Mouse (Mus musculus) forebrain, embryonic 12.5 days (tissue): Measurements from ENCODE around the gene Usp16. TPM values are rescaled to one million over a fixed set of nuclear protein-coding genes. Genes with fewer than 3 reads are reported as not detected.

Experiments
- ATAC-seq: fragments of 200-750 bp; cut with Nextera tagmentation; 2 replicates; pipeline ENCODE4 v1.8.0; 2017; ENCODE audit warnings: moderate TSS enrichment; ENCODE audit not compliant: low FRiP score
- H3K27ac ChIP-seq: fragments of 300-500 bp; sonication (generic); 2 replicates; pipeline ENCODE4 v1.5.1; 2016; ENCODE audit warnings: mild to moderate bottlenecking
- H3K27me3 ChIP-seq: fragments of 300-500 bp; sonication (generic); 2 replicates; pipeline ENCODE4 v1.6.1; 2016; ENCODE audit warnings: mild to moderate bottlenecking
- H3K36me3 ChIP-seq: fragments of 300-500 bp; sonication (generic); replicated peaks from 2 replicates; pipeline ENCODE4 v1.6.1; 2016; ENCODE audit warnings: mild to moderate bottlenecking
- H3K4me1 ChIP-seq: fragments of 300-500 bp; sonication (generic); 2 replicates; pipeline ENCODE4 v1.6.1; 2016
- H3K4me2 ChIP-seq: fragments of 300-500 bp; sonication (generic); 2 replicates; pipeline ENCODE4 v1.6.1; 2016; ENCODE audit warnings: mild to moderate bottlenecking, moderate library complexity
- H3K4me3 ChIP-seq: fragments of 300-500 bp; sonication (generic); replicated peaks from 2 replicates; pipeline ENCODE4 v1.5.1; 2016; ENCODE audit warnings: mild to moderate bottlenecking
- H3K9ac ChIP-seq: fragments of 300-500 bp; sonication (generic); 2 replicates; pipeline ENCODE4 v1.6.1; 2016; ENCODE audit warnings: mild to moderate bottlenecking
- H3K9me3 ChIP-seq: fragments of 300-500 bp; sonication (generic); 2 replicates; pipeline ENCODE4 v1.6.1; 2016
- WGBS: fragments of 180-500 bp; shearing (Covaris S2); methylation state at CpG from one replicate; pipeline ENCODE4 v1.1.7; 2016; 5-methylcytosine and 5-hydroxymethylcytosine counted together
- polyA plus RNA-seq: library from polyadenylated mRNA; unstranded; fragments of >200 nt; fragmentation: Nextera tagmentation; extraction: Ambion mirVana; gene quantifications from 2 replicates; pipeline ENCODE4 v1.2.1, GENCODE M21; 2016

Gene Usp16
- 43.8 and 50.4 TPM in 2 replicates for polyA plus RNA-seq

DNA sequence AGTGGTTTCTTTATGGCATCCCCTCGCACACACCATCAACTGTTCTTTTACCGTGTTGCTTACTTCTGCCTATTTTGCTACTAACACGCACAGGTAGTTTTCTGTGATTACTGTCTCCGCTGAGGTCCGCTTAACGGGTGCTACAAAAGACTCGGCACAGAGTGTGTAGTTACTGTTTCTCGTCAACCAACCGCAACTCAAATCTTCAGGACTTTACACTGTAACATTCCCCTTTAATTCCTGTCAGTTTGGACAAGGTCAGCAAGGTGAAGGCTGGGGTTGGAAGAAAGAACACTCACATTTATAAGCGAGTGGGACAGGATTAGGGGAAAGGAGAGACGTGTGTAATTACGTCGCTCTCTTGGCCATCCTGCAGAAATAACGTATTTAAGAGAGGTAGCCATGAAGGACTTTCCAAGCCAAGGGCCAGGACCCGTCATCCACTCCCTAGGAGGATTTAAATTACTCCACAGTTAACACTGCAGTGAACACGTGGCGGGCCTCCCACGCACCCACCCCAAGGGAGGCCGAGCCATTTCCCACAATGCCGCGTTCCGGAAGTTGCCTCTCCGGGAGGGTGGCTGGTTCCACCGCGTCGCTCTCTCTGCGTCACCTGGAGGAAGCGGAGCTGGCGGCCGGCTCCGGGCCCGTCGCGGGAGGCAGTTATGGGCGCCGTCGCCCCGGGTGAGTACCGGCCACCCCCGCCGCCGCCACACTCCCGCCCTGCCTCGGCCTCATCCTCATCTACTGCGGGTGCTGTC is at the start of gene Usp16:
Usp16 (plus strand) TSS at position 285 of the 761 bp plus-strand sequence.
- peak; percentile 99 for ATAC-seq
- peak within 1 kb of the TSS; percentile 65 for H3K27ac ChIP-seq
- H3K4me2 ChIP-seq: peak within 1 kb of the TSS; percentile 86
- H3K9me3 ChIP-seq: no peaks in the 10 kb centered on the region
- H3K27me3 ChIP-seq: 0 out of 2 replicates have a peak, but pooled peaks cover 3% of the 10 kb centered on the region
- peak within 1 kb of the TSS; percentile 88 for H3K9ac ChIP-seq
- peak within 1 kb of the TSS; percentile 78 for H3K4me3 ChIP-seq
- H3K36me3 ChIP-seq: peaks cover 9% of the 10 kb centered on the region; the same call in 1 of the 2 replicates
- 11% methylated on average over 37 of the region's 45 CpGs for WGBS
- H3K4me1 ChIP-seq: peaks cover 17% of the 10 kb centered on the region

DNA sequence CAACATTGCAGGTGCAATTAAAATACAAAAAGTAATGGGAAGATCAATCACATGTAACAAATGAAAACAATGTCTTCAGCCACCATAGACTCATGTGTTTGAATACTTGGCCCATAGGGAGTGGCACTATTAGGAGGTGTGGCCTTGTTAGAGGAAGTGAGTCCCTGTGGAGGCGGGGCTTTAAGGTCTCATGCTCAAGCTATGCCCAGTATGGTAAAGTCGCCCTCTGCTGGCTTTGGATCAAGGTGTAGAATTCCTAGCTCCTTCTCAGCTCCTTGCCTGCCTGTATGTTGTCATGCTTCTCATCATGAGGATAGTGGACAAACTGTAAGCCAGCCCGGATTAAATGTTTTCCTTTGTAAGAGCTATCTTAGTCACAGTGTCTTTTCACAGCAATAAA is 49.5 kb upstream of the Usp16 start:
- Histone ChIP-seq H3K4me3 (no peak overlapping the region), H3K9ac (no peak overlapping the region), H3K27me3 (no peaks in the 10 kb centered on the region), H3K36me3 (peaks cover 76% of the 10 kb centered on the region), H3K4me2 (no peak overlapping the region), H3K9me3 (no peaks in the 10 kb centered on the region), H3K27ac (no peak overlapping the region), H3K4me1 (no peaks in the 10 kb centered on the region)
- no peak for ATAC-seq
- WGBS: 85% methylated on average over 3 of the region's 3 CpGs

DNA sequence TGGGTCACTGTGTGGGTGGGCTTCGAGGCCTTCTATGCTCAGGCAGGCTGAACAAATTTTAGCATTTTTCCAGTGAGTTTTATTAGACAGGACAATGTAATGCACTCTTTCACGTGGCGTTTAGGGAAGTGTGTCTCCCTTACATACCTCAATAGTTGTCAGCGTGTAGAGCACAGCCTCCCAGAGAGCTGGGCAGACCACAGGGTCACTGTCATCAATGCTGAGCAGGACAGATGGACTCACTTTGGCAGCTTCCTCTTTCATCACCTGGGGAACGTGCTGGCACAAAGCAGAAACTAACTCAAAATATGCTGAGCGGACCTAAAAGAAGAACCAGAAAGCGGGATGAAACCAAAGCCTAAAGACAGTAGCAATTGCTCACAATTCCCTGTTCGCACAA is 33.8 kb upstream of the Usp16 start:
- Histone ChIP-seq H3K9ac (no peak overlapping the region), H3K4me3 (no peak overlapping the region), H3K9me3 (peaks cover 14% of the 10 kb centered on the region), H3K4me2 (no peak overlapping the region), H3K27ac (no peak overlapping the region), H3K36me3 (peaks cover 93% of the 10 kb centered on the region), H3K4me1 (no peaks in the 10 kb centered on the region), H3K27me3 (no peaks in the 10 kb centered on the region)
- no peak for ATAC-seq
- 97% methylated on average over 8 of the region's 8 CpGs for WGBS

DNA sequence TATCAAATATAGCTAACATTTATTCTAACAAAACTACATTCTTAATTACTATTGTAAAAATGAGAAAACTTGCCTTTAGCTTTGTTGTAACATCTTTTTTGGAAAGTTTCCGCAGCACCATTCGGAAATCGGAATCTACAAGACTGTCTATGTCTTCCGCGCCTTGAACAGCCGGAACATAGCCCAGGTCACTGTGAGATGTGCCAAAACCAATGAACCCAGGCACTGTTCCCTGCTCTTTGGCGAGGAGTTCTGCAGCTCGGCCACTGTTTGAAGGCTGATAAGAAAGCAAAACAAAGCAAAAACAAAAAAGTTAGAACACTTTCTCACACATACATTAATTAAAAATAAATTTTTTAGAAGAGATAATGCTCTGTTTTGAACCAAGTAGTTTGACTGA is 27.0 kb upstream of the Usp16 start:
- H3K9ac ChIP-seq: no peak overlapping the region
- H3K36me3 ChIP-seq: peaks cover 39% of the 10 kb centered on the region
- WGBS: 96% methylated on average over 8 of the region's 8 CpGs
- H3K4me2 ChIP-seq: no peak overlapping the region
- no peaks in the 10 kb centered on the region for H3K27me3 ChIP-seq
- ATAC-seq: no peak
- no peaks in the 10 kb centered on the region for H3K9me3 ChIP-seq
- H3K27ac ChIP-seq: no peak overlapping the region
- H3K4me1 ChIP-seq: peaks cover 6% of the 10 kb centered on the region
- no peak overlapping the region for H3K4me3 ChIP-seq

DNA sequence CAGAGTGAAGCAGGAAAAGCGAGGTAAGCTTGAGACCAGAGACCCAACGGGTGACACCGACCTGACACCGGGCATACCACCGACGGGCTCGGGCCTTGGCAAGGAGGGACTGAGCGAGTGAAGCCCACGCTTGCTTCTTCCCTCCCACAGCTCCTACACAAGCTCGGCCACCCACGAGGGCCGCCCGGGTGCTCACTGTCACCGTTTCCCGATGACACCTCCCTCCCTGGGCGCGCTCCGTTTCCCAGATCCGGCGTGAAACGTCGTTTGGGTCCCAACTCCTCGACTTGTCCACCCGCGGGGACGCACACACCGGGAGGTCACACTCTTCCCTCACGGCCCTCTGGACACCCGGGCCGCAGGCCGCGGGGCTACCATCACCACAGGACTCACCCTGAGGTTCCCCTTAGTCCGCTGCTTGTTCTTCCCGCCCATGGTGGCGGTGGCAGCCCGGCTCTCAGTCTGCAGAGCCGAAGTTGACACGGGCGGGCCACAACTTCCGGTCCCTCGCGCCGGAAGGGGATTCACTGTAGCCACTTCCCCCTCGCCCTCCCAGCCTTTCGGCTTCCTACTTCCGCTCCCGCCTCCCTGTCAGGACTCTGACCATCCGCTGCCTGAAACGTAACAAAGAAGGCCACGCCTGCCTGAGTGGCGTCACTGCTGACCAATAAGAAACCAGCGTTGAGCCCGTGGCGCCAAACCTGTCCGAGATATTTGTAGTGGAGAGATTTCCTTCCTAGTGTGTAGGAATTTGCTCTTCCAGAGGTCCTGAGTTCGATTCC is 22.3 kb upstream of the Usp16 start, which contains the start of gene Ltn1:
Ltn1 (minus strand) TSS at position 580 of the 782 bp plus-strand sequence.
- WGBS: under 1% methylated on average over 56 of the region's 56 CpGs
- Histone ChIP-seq H3K36me3 (no peaks in the 10 kb centered on the region), H3K9ac (peak within 1 kb of the TSS; percentile 76), H3K4me1 (peaks cover 6% of the 10 kb centered on the region), H3K27me3 (no peaks in the 10 kb centered on the region), H3K9me3 (no peaks in the 10 kb centered on the region), H3K27ac (0 out of 2 replicates have a peak within 1 kb of the TSS, but pooled peaks have one; percentile 37), H3K4me3 (peak within 1 kb of the TSS; percentile 77), H3K4me2 (peak within 1 kb of the TSS; percentile 71)
- ATAC-seq: peak; percentile 100

DNA sequence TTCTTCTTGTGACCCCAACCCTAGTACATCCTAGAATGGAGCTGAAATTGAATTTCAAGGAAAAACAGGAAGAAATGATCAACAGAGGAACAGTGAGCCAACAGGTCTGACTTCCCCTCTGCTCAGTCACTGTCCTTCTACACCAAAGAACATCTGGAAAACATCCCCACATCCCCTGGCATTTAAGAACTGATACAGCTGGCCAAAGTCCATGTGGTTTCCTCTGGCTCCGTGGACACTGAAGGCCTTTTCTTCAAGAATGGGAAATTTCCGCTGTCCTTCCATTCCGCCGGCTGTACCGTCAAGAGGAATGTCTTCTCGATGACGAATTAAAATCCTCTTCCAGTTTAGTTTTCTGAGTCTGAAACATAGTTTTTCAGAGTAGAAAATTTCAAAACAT is 20.2 kb upstream of the Usp16 start:
- no peak for ATAC-seq
- Histone ChIP-seq H3K27me3 (no peaks in the 10 kb centered on the region), H3K36me3 (no peaks in the 10 kb centered on the region), H3K4me3 (no peak overlapping the region), H3K9ac (no peak overlapping the region), H3K4me2 (no peak overlapping the region), H3K4me1 (peaks cover 6% of the 10 kb centered on the region), H3K27ac (no peak overlapping the region), H3K9me3 (no peaks in the 10 kb centered on the region)
- 95% methylated on average over 7 of the region's 7 CpGs for whole genome bisulfite sequencing

DNA sequence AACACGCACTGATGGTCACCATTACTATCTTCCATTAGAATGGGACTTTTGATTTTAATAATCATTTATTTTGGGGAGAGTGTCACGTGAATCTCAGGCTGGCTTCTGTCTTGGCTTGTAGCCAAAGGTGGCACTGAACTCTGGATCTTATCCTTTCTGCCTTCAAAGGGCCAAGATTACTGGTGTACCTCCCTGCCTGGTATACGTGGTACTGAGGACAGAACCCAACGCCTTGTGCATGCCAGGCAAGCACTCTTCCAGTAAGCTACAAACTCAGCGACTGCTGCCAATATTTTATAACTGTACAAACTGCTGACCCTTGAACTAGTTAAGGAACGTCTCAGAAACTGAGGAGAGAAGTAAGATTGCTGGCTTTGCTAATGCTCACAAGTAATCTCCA is 19.6 kb upstream of the Usp16 start:
- ATAC-seq: no peak
- H3K4me1 ChIP-seq: peaks cover 11% of the 10 kb centered on the region
- H3K9me3 ChIP-seq: no peaks in the 10 kb centered on the region
- no peaks in the 10 kb centered on the region for H3K27me3 ChIP-seq
- no peak overlapping the region for H3K4me3 ChIP-seq
- no peak overlapping the region for H3K9ac ChIP-seq
- 85% methylated on average over 6 of the region's 6 CpGs for WGBS
- no peaks in the 10 kb centered on the region for H3K36me3 ChIP-seq
- H3K4me2 ChIP-seq: no peak overlapping the region
- H3K27ac ChIP-seq: no peak overlapping the region

DNA sequence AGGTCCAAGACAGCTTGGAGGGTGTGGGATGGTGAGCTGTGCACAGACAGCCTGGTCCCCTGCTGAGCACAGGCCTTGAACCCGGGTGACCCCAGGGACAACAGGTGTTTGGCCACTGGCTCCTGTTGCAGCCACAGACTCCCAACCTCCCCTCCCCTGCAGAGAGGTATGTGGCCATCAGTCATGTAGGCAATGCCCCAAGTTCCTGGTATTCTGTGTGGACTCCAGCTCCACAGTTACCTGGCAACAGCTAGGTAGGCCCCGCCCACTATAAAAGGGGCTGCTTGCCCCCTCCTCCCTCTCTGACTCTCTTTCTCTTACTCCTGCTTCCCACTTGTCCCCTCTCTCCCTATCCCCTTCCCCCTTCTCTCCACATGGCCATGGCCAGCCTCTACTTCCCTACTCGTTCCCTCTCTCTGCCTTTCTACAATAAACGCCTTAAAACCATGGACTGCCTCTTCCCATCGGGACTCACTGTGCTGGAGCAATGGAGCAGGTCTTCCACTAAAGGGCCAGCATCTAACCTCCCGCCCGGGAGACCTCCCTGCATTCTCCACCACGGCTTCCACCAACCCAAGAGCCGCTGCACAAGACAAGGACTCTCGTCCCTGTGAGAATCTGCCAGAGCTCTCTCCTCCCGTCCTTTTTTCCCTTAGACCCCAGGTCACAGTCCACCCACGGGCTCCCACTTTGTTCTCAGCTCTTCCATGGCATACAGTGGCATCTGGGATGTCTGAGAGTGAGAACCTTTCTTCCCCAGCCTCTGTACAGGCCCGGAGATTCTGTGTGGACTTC is 18.9 kb upstream of the Usp16 start:
- no peak overlapping the region for H3K27ac ChIP-seq
- H3K9me3 ChIP-seq: no peaks in the 10 kb centered on the region
- no peak overlapping the region for H3K4me2 ChIP-seq
- H3K9ac ChIP-seq: no peak overlapping the region
- peaks cover 11% of the 10 kb centered on the region for H3K4me1 ChIP-seq
- no peaks in the 10 kb centered on the region for H3K36me3 ChIP-seq
- no peak for ATAC-seq
- 88% methylated on average over 13 of the region's 13 CpGs for WGBS
- H3K27me3 ChIP-seq: no peaks in the 10 kb centered on the region
- no peak overlapping the region for H3K4me3 ChIP-seq

DNA sequence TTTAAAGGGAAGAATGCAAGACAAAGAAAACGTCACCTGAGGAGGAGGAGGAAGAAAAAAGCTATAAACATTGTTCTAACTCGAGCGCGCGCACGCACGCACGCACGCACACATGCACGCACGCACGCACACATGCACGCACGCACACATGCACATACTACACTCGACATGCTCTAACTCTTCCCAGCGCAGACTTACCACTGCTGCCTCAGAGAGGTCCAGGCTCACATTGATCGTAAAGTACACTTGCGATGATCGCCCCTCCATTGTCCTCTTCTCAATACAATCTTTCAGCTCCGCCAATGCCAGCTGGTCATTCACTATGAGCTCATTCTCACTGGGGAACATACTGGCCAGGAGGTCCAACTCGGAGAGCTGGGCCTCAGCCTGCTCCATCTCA is 17.4 kb upstream of the Usp16 start:
- no peak overlapping the region for H3K4me3 ChIP-seq
- no peaks in the 10 kb centered on the region for H3K9me3 ChIP-seq
- H3K36me3 ChIP-seq: no peaks in the 10 kb centered on the region
- ATAC-seq: no peak
- H3K4me1 ChIP-seq: peaks cover 12% of the 10 kb centered on the region
- H3K9ac ChIP-seq: no peak overlapping the region
- H3K4me2 ChIP-seq: no peak overlapping the region
- H3K27me3 ChIP-seq: no peaks in the 10 kb centered on the region
- 92% methylated on average over 21 of the region's 21 CpGs for WGBS
- H3K27ac ChIP-seq: no peak overlapping the region

DNA sequence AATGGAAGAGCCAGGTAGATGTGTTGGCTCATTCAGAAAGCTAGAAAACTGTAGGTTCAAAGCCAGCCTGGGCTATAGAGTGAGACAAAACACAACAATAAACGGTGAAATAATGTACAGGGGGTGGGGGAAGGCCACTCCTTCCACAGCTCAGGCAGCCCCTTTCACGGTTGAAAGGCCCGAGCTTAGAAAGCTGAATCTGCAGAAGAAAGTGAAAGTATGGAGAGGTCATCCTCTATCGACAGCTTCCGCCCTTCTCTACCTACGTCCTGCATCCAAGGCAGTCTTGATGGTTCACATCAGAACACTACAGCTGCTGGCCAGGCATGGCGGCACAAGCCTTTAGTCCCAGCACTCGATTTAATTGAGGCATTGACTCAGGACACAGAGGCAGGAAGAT is 15.8 kb upstream of the Usp16 start:
- peaks cover 12% of the 10 kb centered on the region for H3K4me1 ChIP-seq
- H3K27me3 ChIP-seq: no peaks in the 10 kb centered on the region
- no peaks in the 10 kb centered on the region for H3K9me3 ChIP-seq
- H3K9ac ChIP-seq: no peak overlapping the region
- no peak overlapping the region for H3K4me3 ChIP-seq
- no peak overlapping the region for H3K4me2 ChIP-seq
- no peak overlapping the region for H3K27ac ChIP-seq
- no peak for ATAC-seq
- H3K36me3 ChIP-seq: no peaks in the 10 kb centered on the region
- WGBS: 95% methylated on average over 8 of the region's 8 CpGs

DNA sequence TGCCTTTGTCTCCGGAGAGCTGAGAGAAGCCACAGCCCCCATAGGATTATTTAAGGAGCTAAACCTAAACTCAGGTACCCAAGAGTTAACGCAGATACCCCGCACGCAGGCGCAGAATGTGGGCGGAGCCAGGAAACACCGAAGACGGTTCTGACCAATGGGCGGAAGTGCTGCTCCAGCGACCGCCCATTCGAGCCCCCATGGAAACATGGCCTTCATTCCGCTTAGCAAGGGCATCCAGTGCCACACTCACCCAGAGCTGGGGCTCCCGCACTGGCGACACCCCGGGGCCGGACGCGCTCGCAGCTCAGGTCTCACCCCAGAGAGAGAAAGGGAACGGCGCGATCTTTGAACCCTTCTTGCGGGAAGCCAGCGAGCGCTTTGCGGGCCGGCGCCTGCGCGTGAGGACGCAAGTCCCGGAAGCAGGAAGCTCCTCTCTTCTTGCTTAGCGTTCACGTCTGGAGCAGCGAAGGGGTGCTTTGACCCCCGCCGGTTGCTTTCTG is 14.3 kb upstream of the Usp16 start, which contains the start of gene Rwdd2b:
Rwdd2b (minus strand) TSS at position 390 of the 503 bp plus-strand sequence.
- Histone ChIP-seq H3K27ac (peak within 1 kb of the TSS; percentile 93), H3K27me3 (peaks cover 6% of the 10 kb centered on the region; the same call in 1 of the 2 replicates), H3K4me2 (peak within 1 kb of the TSS; percentile 78), H3K9ac (peak within 1 kb of the TSS; percentile 74), H3K4me3 (peak within 1 kb of the TSS; percentile 82), H3K9me3 (no peaks in the 10 kb centered on the region), H3K4me1 (peaks cover 12% of the 10 kb centered on the region), H3K36me3 (no peaks in the 10 kb centered on the region)
- under 1% methylated on average over 38 of the region's 38 CpGs for whole genome bisulfite sequencing
- ATAC-seq: peak; percentile 97

DNA sequence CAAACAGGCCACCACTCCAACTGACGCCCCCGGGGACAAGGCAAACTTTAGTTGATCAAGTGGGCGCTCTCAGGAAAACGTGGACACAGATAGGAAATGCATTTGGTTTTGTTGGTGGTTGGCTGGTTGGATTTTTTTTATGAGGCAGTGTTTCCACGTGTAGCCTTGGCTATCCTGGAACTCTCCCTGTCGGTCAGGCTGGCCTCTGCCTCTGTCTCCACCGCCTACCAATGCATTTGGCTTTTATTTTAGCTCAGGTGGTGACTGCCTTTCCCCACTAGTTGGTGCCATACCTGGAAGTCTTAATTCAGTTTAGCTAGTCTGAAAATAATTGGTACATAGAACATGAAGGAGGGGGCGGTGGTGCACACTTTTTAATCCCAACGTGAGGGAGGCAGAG is 13.4 kb upstream of the Usp16 start:
- H3K27ac ChIP-seq: no peak overlapping the region
- H3K27me3 ChIP-seq: peaks cover 6% of the 10 kb centered on the region; the same call in 1 of the 2 replicates
- ATAC-seq: no peak
- H3K4me2 ChIP-seq: peak overlapping the region; percentile 78
- H3K4me1 ChIP-seq: peaks cover 12% of the 10 kb centered on the region
- peak overlapping the region; percentile 74 for H3K9ac ChIP-seq
- H3K36me3 ChIP-seq: no peaks in the 10 kb centered on the region
- WGBS: 26% methylated on average over 9 of the region's 9 CpGs
- H3K9me3 ChIP-seq: no peaks in the 10 kb centered on the region
- peak overlapping the region; percentile 82 for H3K4me3 ChIP-seq
